Comparison of ENCODE assay signal across 8 mouse cellular contexts in genomic region chr7:143685359-143686067, GRCm38 (mm10). TPM values are rescaled to one million over a fixed set of nuclear protein-coding genes. Genes with fewer than 3 reads are reported as not detected.
DNase-seq lines count a peak whose midpoint lies in the region; ATAC-seq lines count a peak whose summit lies in the region.

Gene Tnfrsf23 (minus strand): TSS chr7:143685872.

- H3K4me1 ChIP-seq in embryonic facial prominence, embryonic 15.5 days = 0 out of 2 replicates have a peak, but pooled peaks cover 4% of the 10 kb centered on the region
- H3K4me1 ChIP-seq in limb, embryonic 13.5 days = no peaks in the 10 kb centered on the region
- H3K4me1 ChIP-seq in midbrain, embryonic 15.5 days = peaks cover 8% of the 10 kb centered on the region; the same call in 1 of the 2 replicates

- no peaks in the 10 kb centered on the region for H3K27me3 ChIP-seq in embryonic facial prominence, embryonic 15.5 days
- H3K27me3 ChIP-seq in limb, embryonic 13.5 days = no peaks in the 10 kb centered on the region; the same call in 1 of the 2 replicates
- H3K27me3 ChIP-seq in midbrain, embryonic 15.5 days (replicated peaks) = 0 out of 2 replicates have a peak, but pooled peaks cover 4% of the 10 kb centered on the region

- peak; percentile 87 for ATAC-seq in embryonic facial prominence, embryonic 15.5 days (ENCODE audit: insufficient number of reproducible peaks, low FRiP score, low TSS enrichment, low read depth)
- peak; percentile 90 for ATAC-seq in limb, embryonic 13.5 days (ENCODE audit: low FRiP score, low read depth)
- peak; percentile 85 for ATAC-seq in midbrain, embryonic 15.5 days (replicated peaks)

- DNase-seq in ovary, adult 18-20 months (ENCODE audit: low spot score) = peak; percentile 75
- DNase-seq in ovary, postnatal 10 days (ENCODE audit: low spot score) = no peak
- peak; percentile 75 to 80 for DNase-seq in heart, adult 9 months (ENCODE audit: low spot score in 2 of 2)
- peak; percentile 74 for DNase-seq in kidney, adult 9 months
- DNase-seq in spleen, postnatal 14 days (ENCODE audit: low spot score in 2 of 2) = peak; percentile 25 to 42

- H3K27ac ChIP-seq in embryonic facial prominence, embryonic 15.5 days (replicated peaks) = no peak within 1 kb of the TSS
- no peak within 1 kb of the TSS for H3K27ac ChIP-seq in limb, embryonic 13.5 days
- H3K27ac ChIP-seq in midbrain, embryonic 15.5 days = no peak within 1 kb of the TSS

- 4% methylated on average over 35 of the region's 35 CpGs for WGBS in embryonic facial prominence, embryonic 15.5 days
- 3% methylated on average over 35 of the region's 35 CpGs for WGBS in limb, embryonic 13.5 days
- 2% methylated on average over 35 of the region's 35 CpGs for WGBS in midbrain, embryonic 15.5 days

- H3K4me2 ChIP-seq in embryonic facial prominence, embryonic 15.5 days (replicated peaks) = peak within 1 kb of the TSS; percentile 89
- H3K4me2 ChIP-seq in limb, embryonic 13.5 days (replicated peaks) = peak within 1 kb of the TSS; percentile 81
- H3K4me2 ChIP-seq in midbrain, embryonic 15.5 days = peak within 1 kb of the TSS; percentile 74

- H3K4me3 ChIP-seq in embryonic facial prominence, embryonic 15.5 days (replicated peaks) = peak within 1 kb of the TSS; percentile 47
- H3K4me3 ChIP-seq in limb, embryonic 13.5 days = peak within 1 kb of the TSS; percentile 46
- H3K4me3 ChIP-seq in midbrain, embryonic 15.5 days = peak within 1 kb of the TSS; percentile 37

- H3K36me3 ChIP-seq in embryonic facial prominence, embryonic 15.5 days = peaks cover 30% of the 10 kb centered on the region
- peaks cover 32% of the 10 kb centered on the region for H3K36me3 ChIP-seq in limb, embryonic 13.5 days
- peaks cover 26% of the 10 kb centered on the region for H3K36me3 ChIP-seq in midbrain, embryonic 15.5 days (replicated peaks)

- H3K9me3 ChIP-seq in embryonic facial prominence, embryonic 15.5 days (replicated peaks) = no peaks in the 10 kb centered on the region
- no peaks in the 10 kb centered on the region for H3K9me3 ChIP-seq in limb, embryonic 13.5 days
- H3K9me3 ChIP-seq in midbrain, embryonic 15.5 days = no peaks in the 10 kb centered on the region

- peak within 1 kb of the TSS; percentile 12; the same call in 1 of the 2 replicates for H3K9ac ChIP-seq in embryonic facial prominence, embryonic 15.5 days
- H3K9ac ChIP-seq in limb, embryonic 13.5 days = peak within 1 kb of the TSS; percentile 53
- H3K9ac ChIP-seq in midbrain, embryonic 15.5 days = no peak within 1 kb of the TSS

RNA-seq across cellular contexts. Expression of gene Tnfrsf23, which starts in this region (rescaled TPM):
- 4.0 and 4.9 TPM in 2 replicates for polyA plus RNA-seq in embryonic facial prominence, embryonic 15.5 days (2015; fragmentation: Nextera tagmentation; extraction: Ambion mirVana)
- 1.2 and 1.8 TPM in 2 replicates for polyA plus RNA-seq in limb, embryonic 13.5 days (2015; fragmentation: Nextera tagmentation; extraction: Ambion mirVana)
- polyA plus RNA-seq in midbrain, embryonic 15.5 days (2015; fragmentation: Nextera tagmentation; extraction: Ambion mirVana) = 1.1 and 1.2 TPM in 2 replicates
